Mouse (Mus musculus) hindbrain, embryonic 11.5 days (tissue): ENCODE data around the gene Zfp800. TPM values are rescaled to one million over a fixed set of nuclear protein-coding genes. Genes with fewer than 3 reads are reported as not detected.

Experiments used
- ATAC-seq: fragments of 200-750 bp; cut with Nextera tagmentation; 2 replicates; pipeline ENCODE4 v1.8.0; 2017; ENCODE audit warnings: mild to moderate bottlenecking, moderate TSS enrichment, moderate library complexity; ENCODE audit not compliant: low FRiP score
- DNase-seq: peaks from one replicate; pipeline ENCODE4 v3.0.0-alpha.2; 2015; ENCODE audit warnings: low spot score
- H3K27ac ChIP-seq: fragments of 300-500 bp; sonication (generic); 2 replicates; pipeline ENCODE4 v1.5.1; 2014; ENCODE audit warnings: mild to moderate bottlenecking, low read depth, low read length
- H3K27me3 ChIP-seq: fragments of 300-500 bp; sonication (generic); 2 replicates; pipeline ENCODE4 v1.6.1; 2014; ENCODE audit warnings: mild to moderate bottlenecking, low read length, moderate library complexity, mixed read lengths; ENCODE audit not compliant: control insufficient read depth, insufficient read depth
- H3K36me3 ChIP-seq: fragments of 300-500 bp; sonication (generic); 2 replicates; pipeline ENCODE4 v1.6.1; 2014; ENCODE audit warnings: mild to moderate bottlenecking, low read length, moderate library complexity, mixed read lengths; ENCODE audit not compliant: control insufficient read depth, insufficient read depth
- H3K4me1 ChIP-seq: fragments of 300-500 bp; sonication (generic); replicated peaks from 2 replicates; pipeline ENCODE4 v1.6.1; 2014; ENCODE audit warnings: low read length, mixed read lengths; ENCODE audit not compliant: control insufficient read depth, insufficient read depth
- H3K4me2 ChIP-seq: fragments of 300-500 bp; sonication (generic); replicated peaks from 2 replicates; pipeline ENCODE4 v1.6.1; 2014; ENCODE audit warnings: mild to moderate bottlenecking, low read depth, low read length
- H3K4me3 ChIP-seq: fragments of 300-500 bp; sonication (generic); 2 replicates; pipeline ENCODE4 v1.5.1; 2014; ENCODE audit warnings: low read depth, low read length
- H3K9ac ChIP-seq: fragments of 300-500 bp; sonication (generic); 2 replicates; pipeline ENCODE4 v1.6.1; 2014; ENCODE audit warnings: low read depth, low read length
- H3K9me3 ChIP-seq: fragments of 300-500 bp; sonication (generic); 2 replicates; pipeline ENCODE4 v1.6.1; 2016; ENCODE audit warnings: low read length; ENCODE audit not compliant: control insufficient read depth
- WGBS: fragments of 180-500 bp; shearing (Covaris S2); extraction: QIAGEN DNeasy Blood & Tissue Kit; methylation state at CpG from one replicate; pipeline ENCODE4 v1.1.7; 2014; 5-methylcytosine and 5-hydroxymethylcytosine counted together
- polyA plus RNA-seq: library from polyadenylated mRNA; unstranded; fragments of >200 nt; fragmentation: Nextera tagmentation; extraction: Ambion mirVana; gene quantifications from 2 replicates; pipeline ENCODE4 v1.2.1, GENCODE M21; 2014

The Zfp800 gene
- 25.2 and 32.2 TPM in 2 replicates for polyA plus RNA-seq

GRCm38 (mm10) chr6:28397681-28398203 is at the start of gene Zfp800:
Gene Zfp800, minus strand, starts transcription at chr6:28398005.
- H3K4me2 ChIP-seq, result peak within 1 kb of the TSS; percentile 46
- ATAC-seq, result peak; percentile 77
- no peak within 1 kb of the TSS for H3K27ac ChIP-seq
- peaks cover 3% of the 10 kb centered on the region; the same call in 1 of the 2 replicates for H3K27me3 ChIP-seq
- H3K4me1 ChIP-seq, result no peaks in the 10 kb centered on the region
- H3K36me3 ChIP-seq, result no peaks in the 10 kb centered on the region
- peak; percentile 71 for DNase-seq
- peak within 1 kb of the TSS; percentile 41 for H3K4me3 ChIP-seq
- H3K9me3 ChIP-seq, result 0 out of 2 replicates have a peak, but pooled peaks cover 3% of the 10 kb centered on the region
- WGBS, result under 1% methylated on average over 33 of the region's 33 CpGs
- peak within 1 kb of the TSS; percentile 68 for H3K9ac ChIP-seq

GRCm38 (mm10) chr6:28431538-28431855 is 33.7 kb upstream of the Zfp800 start:
- no peaks in the 10 kb centered on the region for H3K36me3 ChIP-seq
- H3K4me1 ChIP-seq, result no peaks in the 10 kb centered on the region
- DNase-seq (no peak), ATAC-seq (no peak)
- 78% methylated on average over 6 of the region's 6 CpGs for WGBS
- no peaks in the 10 kb centered on the region for H3K9me3 ChIP-seq
- no peak overlapping the region for H3K4me2 ChIP-seq
- no peaks in the 10 kb centered on the region for H3K27me3 ChIP-seq
- H3K27ac ChIP-seq, result no peak overlapping the region
- no peak overlapping the region for H3K9ac ChIP-seq
- H3K4me3 ChIP-seq, result no peak overlapping the region

GRCm38 (mm10) chr6:28430795-28431537 is 33.2 kb upstream of the Zfp800 start:
- H3K36me3 ChIP-seq, result no peaks in the 10 kb centered on the region
- 81% methylated on average over 10 of the region's 10 CpGs for WGBS
- no peak overlapping the region for H3K4me2 ChIP-seq
- no peaks in the 10 kb centered on the region for H3K27me3 ChIP-seq
- H3K4me1 ChIP-seq, result no peaks in the 10 kb centered on the region
- no peak overlapping the region for H3K27ac ChIP-seq
- no peak overlapping the region for H3K9ac ChIP-seq
- ATAC-seq (no peak), DNase-seq (no peak)
- H3K9me3 ChIP-seq, result no peaks in the 10 kb centered on the region
- no peak overlapping the region for H3K4me3 ChIP-seq

- Histone ChIP-seq H3K36me3 (no peaks in the 10 kb centered on the region), H3K9ac (no peak overlapping the region), H3K27me3 (no peaks in the 10 kb centered on the region), H3K4me1 (no peaks in the 10 kb centered on the region), H3K4me3 (no peak overlapping the region), H3K4me2 (no peak overlapping the region), H3K9me3 (no peaks in the 10 kb centered on the region), H3K27ac (no peak overlapping the region)
- DNase-seq (no peak), ATAC-seq (no peak)
- WGBS, result 94% methylated on average over 11 of the region's 11 CpGs
Observed at GRCm38 (mm10) chr6:28429870-28430269, 32.1 kb upstream of the Zfp800 start.

GRCm38 (mm10) chr6:28428290-28428689 is 30.5 kb upstream of the Zfp800 start, which contains the start of gene Gcc1:
Gene Gcc1, minus strand, starts transcription at chr6:28428390.
- Histone ChIP-seq H3K36me3 (no peaks in the 10 kb centered on the region), H3K27ac (no peak within 1 kb of the TSS), H3K27me3 (no peaks in the 10 kb centered on the region), H3K4me1 (no peaks in the 10 kb centered on the region), H3K4me2 (no peak within 1 kb of the TSS), H3K9ac (no peak within 1 kb of the TSS), H3K9me3 (no peaks in the 10 kb centered on the region), H3K4me3 (no peak within 1 kb of the TSS)
- DNase-seq, result no peak
- 91% methylated on average over 3 of the region's 3 CpGs for WGBS
- ATAC-seq, result no peak

GRCm38 (mm10) chr6:28427096-28427839 is 29.5 kb upstream of the Zfp800 start, which contains the start of gene Fscn3:
Gene Fscn3, plus strand, starts transcription at chr6:28427789.
- ATAC-seq (no peak), DNase-seq (no peak)
- no peak within 1 kb of the TSS for H3K27ac ChIP-seq
- H3K4me2 ChIP-seq, result no peak within 1 kb of the TSS
- no peaks in the 10 kb centered on the region for H3K27me3 ChIP-seq
- H3K36me3 ChIP-seq, result no peaks in the 10 kb centered on the region
- no peaks in the 10 kb centered on the region for H3K4me1 ChIP-seq
- WGBS, result 75% methylated on average over 3 of the region's 3 CpGs
- H3K4me3 ChIP-seq, result no peak within 1 kb of the TSS
- no peaks in the 10 kb centered on the region for H3K9me3 ChIP-seq
- no peak within 1 kb of the TSS for H3K9ac ChIP-seq

- Histone ChIP-seq H3K27ac (no peak overlapping the region), H3K9ac (no peak overlapping the region), H3K9me3 (no peaks in the 10 kb centered on the region), H3K27me3 (no peaks in the 10 kb centered on the region), H3K4me1 (peaks cover 5% of the 10 kb centered on the region; the same call in 1 of the 2 replicates), H3K4me3 (no peak overlapping the region), H3K4me2 (no peak overlapping the region), H3K36me3 (no peaks in the 10 kb centered on the region)
- WGBS, result 89% methylated on average over 6 of the region's 6 CpGs
- ATAC-seq (no peak), DNase-seq (no peak)
Observed at GRCm38 (mm10) chr6:28425019-28425418, 27.2 kb upstream of the Zfp800 start.

- Histone ChIP-seq H3K4me1 (peaks cover 5% of the 10 kb centered on the region; the same call in 1 of the 2 replicates), H3K4me2 (peak overlapping the region; percentile 51), H3K9ac (peak overlapping the region; percentile 97), H3K27me3 (no peaks in the 10 kb centered on the region), H3K4me3 (peak overlapping the region; percentile 89), H3K9me3 (no peaks in the 10 kb centered on the region), H3K27ac (peak overlapping the region; percentile 79), H3K36me3 (no peaks in the 10 kb centered on the region)
- ATAC-seq, result peak; percentile 67
- DNase-seq, result peak; percentile 66
- 12% methylated on average over 34 of the region's 46 CpGs for WGBS
Observed at GRCm38 (mm10) chr6:28423767-28424695, 26.2 kb upstream of the Zfp800 start.
